Mouse (Mus musculus) midbrain, embryonic 13.5 days (tissue): Measurements from ENCODE around the gene Ifitm2. TPM values are rescaled to one million over a fixed set of nuclear protein-coding genes. Genes with fewer than 3 reads are reported as not detected.
A peak's percentile ranks its signal among the peaks of the same experiment; 100 is the strongest.

Experiments
- ATAC-seq: fragments of 200-750 bp; cut with Nextera tagmentation; 2 replicates; pipeline ENCODE4 v1.8.0; 2017; ENCODE audit warnings: mild to moderate bottlenecking, moderate TSS enrichment, moderate library complexity
- H3K27ac ChIP-seq: fragments of 300-500 bp; sonication (generic); 2 replicates; pipeline ENCODE4 v1.5.1; 2015; ENCODE audit warnings: inconsistent platforms, mild to moderate bottlenecking, moderate library complexity
- H3K27me3 ChIP-seq: fragments of 300-500 bp; sonication (generic); 2 replicates; pipeline ENCODE4 v1.6.1; 2015; ENCODE audit warnings: mild to moderate bottlenecking, inconsistent platforms
- H3K36me3 ChIP-seq: fragments of 300-500 bp; sonication (generic); 2 replicates; pipeline ENCODE4 v1.6.1; 2015; ENCODE audit warnings: mild to moderate bottlenecking, inconsistent platforms
- H3K4me1 ChIP-seq: fragments of 300-500 bp; sonication (generic); replicated peaks from 2 replicates; pipeline ENCODE4 v1.6.1; 2015; ENCODE audit warnings: inconsistent platforms
- H3K4me2 ChIP-seq: fragments of 300-500 bp; sonication (generic); replicated peaks from 2 replicates; pipeline ENCODE4 v1.6.1; 2015; ENCODE audit warnings: moderate library complexity, mild to moderate bottlenecking, inconsistent platforms
- H3K4me3 ChIP-seq: fragments of 300-500 bp; sonication (generic); replicated peaks from 2 replicates; pipeline ENCODE4 v1.5.1; 2015; ENCODE audit warnings: mild to moderate bottlenecking, inconsistent platforms
- H3K9ac ChIP-seq: fragments of 300-500 bp; sonication (generic); replicated peaks from 2 replicates; pipeline ENCODE4 v1.6.1; 2015; ENCODE audit warnings: mild to moderate bottlenecking, inconsistent platforms
- H3K9me3 ChIP-seq: fragments of 300-500 bp; sonication (generic); 2 replicates; pipeline ENCODE4 v1.6.1; 2016; ENCODE audit warnings: mild to moderate bottlenecking, inconsistent platforms
- WGBS: fragments of 180-500 bp; shearing (Covaris S2); methylation state at CpG from one replicate; pipeline ENCODE4 v1.1.7; 2015; 5-methylcytosine and 5-hydroxymethylcytosine counted together
- polyA plus RNA-seq: library from polyadenylated mRNA; unstranded; fragments of >200 nt; fragmentation: Nextera tagmentation; extraction: Ambion mirVana; gene quantifications from 2 replicates; pipeline ENCODE4 v1.2.1, GENCODE M21; 2015

Gene Ifitm2
- polyA plus RNA-seq, result 125 and 144 TPM in 2 replicates

- Histone ChIP-seq H3K4me3 (peak within 1 kb of the TSS; percentile 33), H3K36me3 (no peaks in the 10 kb centered on the region), H3K27me3 (peaks cover 12% of the 10 kb centered on the region; the same call in 1 of the 2 replicates), H3K9ac (peak within 1 kb of the TSS; percentile 56), H3K9me3 (no peaks in the 10 kb centered on the region), H3K4me2 (peak within 1 kb of the TSS; percentile 54), H3K27ac (no peak within 1 kb of the TSS), H3K4me1 (peaks cover 25% of the 10 kb centered on the region)
- peak; percentile 59; the same call in 1 of the 2 replicates for ATAC-seq
- WGBS, result 24% methylated on average over 11 of the region's 11 CpGs
These were observed at the start of gene Ifitm2, which contains the start of gene Gm45717 for GRCm38 (mm10) chr7:140955758-140956555. Ifitm2 (minus strand) TSS chr7:140955987. Gm45717 (minus strand) TSS chr7:140955937.

- no peak overlapping the region for H3K4me3 ChIP-seq
- H3K9ac ChIP-seq, result no peak overlapping the region
- no peaks in the 10 kb centered on the region for H3K27me3 ChIP-seq
- no peak overlapping the region for H3K27ac ChIP-seq
- H3K9me3 ChIP-seq, result no peaks in the 10 kb centered on the region
- no peaks in the 10 kb centered on the region for H3K36me3 ChIP-seq
- WGBS, result 87% methylated on average over 5 of the region's 5 CpGs
- no peak for ATAC-seq
- 0 out of 2 replicates have a peak, but pooled peaks cover 1% of the 10 kb centered on the region for H3K4me1 ChIP-seq
- no peak overlapping the region for H3K4me2 ChIP-seq
These were observed 47.6 kb upstream of the Ifitm2 start for GRCm38 (mm10) chr7:141003248-141004010.

- Histone ChIP-seq H3K4me1 (no peaks in the 10 kb centered on the region), H3K4me2 (no peak overlapping the region), H3K9me3 (no peaks in the 10 kb centered on the region), H3K27me3 (no peaks in the 10 kb centered on the region), H3K9ac (no peak overlapping the region), H3K27ac (no peak overlapping the region), H3K4me3 (no peak overlapping the region), H3K36me3 (no peaks in the 10 kb centered on the region)
- ATAC-seq, result no peak
- 73% methylated on average over 15 of the region's 15 CpGs for WGBS
These were observed 45.3 kb upstream of the Ifitm2 start for GRCm38 (mm10) chr7:141000881-141001708.

- Histone ChIP-seq H3K36me3 (no peaks in the 10 kb centered on the region), H3K4me1 (no peaks in the 10 kb centered on the region), H3K4me3 (no peak overlapping the region), H3K9me3 (no peaks in the 10 kb centered on the region), H3K27me3 (no peaks in the 10 kb centered on the region), H3K27ac (no peak overlapping the region), H3K4me2 (no peak overlapping the region), H3K9ac (no peak overlapping the region)
- no peak for ATAC-seq
- 95% methylated on average over 11 of the region's 11 CpGs for WGBS
These were observed 43.3 kb upstream of the Ifitm2 start for GRCm38 (mm10) chr7:140998853-140999700.

GRCm38 (mm10) chr7:140997817-140998216 is 42.0 kb upstream of the Ifitm2 start:
- ATAC-seq, result no peak
- Histone ChIP-seq H3K4me2 (no peak overlapping the region), H3K27ac (no peak overlapping the region), H3K36me3 (no peaks in the 10 kb centered on the region), H3K9ac (no peak overlapping the region), H3K9me3 (no peaks in the 10 kb centered on the region), H3K27me3 (no peaks in the 10 kb centered on the region), H3K4me1 (no peaks in the 10 kb centered on the region), H3K4me3 (no peak overlapping the region)
- WGBS, result 61% methylated on average over 1 of the region's 1 CpGs

GRCm38 (mm10) chr7:140991117-140991689 is 35.4 kb upstream of the Ifitm2 start:
- no peaks in the 10 kb centered on the region for H3K4me1 ChIP-seq
- no peak overlapping the region for H3K9ac ChIP-seq
- no peak overlapping the region for H3K4me3 ChIP-seq
- H3K27me3 ChIP-seq, result no peaks in the 10 kb centered on the region
- no peak for ATAC-seq
- H3K4me2 ChIP-seq, result no peak overlapping the region
- WGBS, result 86% methylated on average over 14 of the region's 14 CpGs
- H3K36me3 ChIP-seq, result no peaks in the 10 kb centered on the region
- H3K27ac ChIP-seq, result no peak overlapping the region
- H3K9me3 ChIP-seq, result no peaks in the 10 kb centered on the region

- 83% methylated on average over 5 of the region's 5 CpGs for WGBS
- Histone ChIP-seq H3K27ac (no peak overlapping the region), H3K4me1 (no peaks in the 10 kb centered on the region)
These were observed 34.8 kb upstream of the Ifitm2 start for GRCm38 (mm10) chr7:140990622-140991021.

GRCm38 (mm10) chr7:140990185-140990584 is 34.4 kb upstream of the Ifitm2 start:
- ATAC-seq, result no peak
- H3K4me2 ChIP-seq, result no peak overlapping the region
- no peaks in the 10 kb centered on the region for H3K36me3 ChIP-seq
- no peaks in the 10 kb centered on the region for H3K9me3 ChIP-seq
- H3K27me3 ChIP-seq, result no peaks in the 10 kb centered on the region
- no peak overlapping the region for H3K27ac ChIP-seq
- H3K9ac ChIP-seq, result no peak overlapping the region
- H3K4me1 ChIP-seq, result no peaks in the 10 kb centered on the region
- no peak overlapping the region for H3K4me3 ChIP-seq
- WGBS, result 73% methylated on average over 6 of the region's 6 CpGs

More at GRCm38 (mm10) chr7:140990622-140991021, 34.8 kb upstream of the Ifitm2 start:
- Histone ChIP-seq H3K27me3 (no peaks in the 10 kb centered on the region), H3K4me3 (no peak overlapping the region), H3K9ac (no peak overlapping the region), H3K36me3 (no peaks in the 10 kb centered on the region), H3K4me2 (no peak overlapping the region), H3K9me3 (no peaks in the 10 kb centered on the region)
- no peak for ATAC-seq

GRCm38 (mm10) chr7:140989022-140989421 is 33.2 kb upstream of the Ifitm2 start:
- no peak overlapping the region for H3K27ac ChIP-seq
- no peaks in the 10 kb centered on the region for H3K27me3 ChIP-seq
- no peaks in the 10 kb centered on the region for H3K36me3 ChIP-seq
- H3K4me3 ChIP-seq, result no peak overlapping the region
- H3K9me3 ChIP-seq, result no peaks in the 10 kb centered on the region
- WGBS, result 73% methylated on average over 4 of the region's 4 CpGs
- no peaks in the 10 kb centered on the region for H3K4me1 ChIP-seq
- no peak overlapping the region for H3K4me2 ChIP-seq
- H3K9ac ChIP-seq, result no peak overlapping the region
- ATAC-seq, result no peak

- no peaks in the 10 kb centered on the region for H3K9me3 ChIP-seq
- no peak overlapping the region for H3K27ac ChIP-seq
- H3K36me3 ChIP-seq, result no peaks in the 10 kb centered on the region
- no peak overlapping the region for H3K4me2 ChIP-seq
- WGBS, result 87% methylated on average over 17 of the region's 17 CpGs
- no peaks in the 10 kb centered on the region for H3K27me3 ChIP-seq
- no peak for ATAC-seq
- no peak overlapping the region for H3K4me3 ChIP-seq
- no peaks in the 10 kb centered on the region for H3K4me1 ChIP-seq
- H3K9ac ChIP-seq, result no peak overlapping the region
These were observed 31.7 kb upstream of the Ifitm2 start for GRCm38 (mm10) chr7:140987182-140988138.
